Mouse (Mus musculus) midbrain, embryonic 11.5 days (tissue): ENCODE measurements around the gene Map3k15. TPM values are rescaled to one million over a fixed set of nuclear protein-coding genes. Genes with fewer than 3 reads are reported as not detected.

Source experiments
- ATAC-seq: fragments of 200-750 bp; cut with Nextera tagmentation; 2 replicates; pipeline ENCODE4 v1.8.0; 2017; ENCODE audit warnings: moderate TSS enrichment, moderate library complexity; ENCODE audit not compliant: low FRiP score
- DNase-seq: peaks from one replicate; pipeline ENCODE4 v3.0.0; 2015; ENCODE audit warnings: low spot score; ENCODE audit errors: missing footprints
- H3K27ac ChIP-seq: fragments of 300-500 bp; sonication (generic); 2 replicates; pipeline ENCODE4 v1.5.1; 2014; ENCODE audit warnings: low read depth, low read length
- H3K27me3 ChIP-seq: fragments of 300-500 bp; sonication (generic); 2 replicates; pipeline ENCODE4 v1.6.1; 2014; ENCODE audit warnings: mild to moderate bottlenecking, low read length, moderate library complexity, mixed read lengths; ENCODE audit not compliant: control insufficient read depth, insufficient read depth
- H3K36me3 ChIP-seq: fragments of 300-500 bp; sonication (generic); 2 replicates; pipeline ENCODE4 v1.6.1; 2014; ENCODE audit warnings: mild to moderate bottlenecking, low read length, moderate library complexity, mixed read lengths; ENCODE audit not compliant: control insufficient read depth, insufficient read depth
- H3K4me1 ChIP-seq: fragments of 300-500 bp; sonication (generic); 2 replicates; pipeline ENCODE4 v1.6.1; 2014; ENCODE audit warnings: low read length; ENCODE audit not compliant: control insufficient read depth, insufficient read depth
- H3K4me2 ChIP-seq: fragments of 300-500 bp; sonication (generic); 2 replicates; pipeline ENCODE4 v1.6.1; 2014; ENCODE audit warnings: mild to moderate bottlenecking, moderate library complexity
- H3K4me3 ChIP-seq: fragments of 300-500 bp; sonication (generic); 2 replicates; pipeline ENCODE4 v1.5.1; 2014; ENCODE audit warnings: low read depth, low read length
- H3K9ac ChIP-seq: fragments of 300-500 bp; sonication (generic); 2 replicates; pipeline ENCODE4 v1.6.1; 2014; ENCODE audit warnings: low read length
- H3K9me3 ChIP-seq: fragments of 300-500 bp; sonication (generic); 2 replicates; pipeline ENCODE4 v1.6.1; 2016; ENCODE audit warnings: low read length; ENCODE audit not compliant: control insufficient read depth
- WGBS: fragments of 180-500 bp; shearing (Covaris S2); extraction: QIAGEN DNeasy Blood & Tissue Kit; methylation state at CpG from one replicate; pipeline ENCODE4 v1.1.7; 2014; 5-methylcytosine and 5-hydroxymethylcytosine counted together
- polyA plus RNA-seq: library from polyadenylated mRNA; unstranded; fragments of >200 nt; fragmentation: Nextera tagmentation; extraction: Ambion mirVana; gene quantifications from 2 replicates; pipeline ENCODE4 v1.2.1, GENCODE M21; 2014

Gene Map3k15
- polyA plus RNA-seq, result 0.39 and 0.52 TPM in 2 replicates

GRCm38 (mm10) chrX:159988002-159988960, at the start of gene Map3k15:
Gene Map3k15, plus strand, starts transcription at chrX:159988433.
- Histone ChIP-seq H3K9ac (peak within 1 kb of the TSS; percentile 54), H3K27ac (no peak within 1 kb of the TSS), H3K4me3 (peak within 1 kb of the TSS; percentile 39), H3K36me3 (no peaks in the 10 kb centered on the region), H3K27me3 (peaks cover 6% of the 10 kb centered on the region; the same call in 1 of the 2 replicates), H3K4me1 (no peaks in the 10 kb centered on the region), H3K9me3 (no peaks in the 10 kb centered on the region), H3K4me2 (peak within 1 kb of the TSS; percentile 69)
- peak; percentile 90 for ATAC-seq
- WGBS, result 22% methylated on average over 71 of the region's 108 CpGs
- DNase-seq, result peak; percentile 95

DNA sequence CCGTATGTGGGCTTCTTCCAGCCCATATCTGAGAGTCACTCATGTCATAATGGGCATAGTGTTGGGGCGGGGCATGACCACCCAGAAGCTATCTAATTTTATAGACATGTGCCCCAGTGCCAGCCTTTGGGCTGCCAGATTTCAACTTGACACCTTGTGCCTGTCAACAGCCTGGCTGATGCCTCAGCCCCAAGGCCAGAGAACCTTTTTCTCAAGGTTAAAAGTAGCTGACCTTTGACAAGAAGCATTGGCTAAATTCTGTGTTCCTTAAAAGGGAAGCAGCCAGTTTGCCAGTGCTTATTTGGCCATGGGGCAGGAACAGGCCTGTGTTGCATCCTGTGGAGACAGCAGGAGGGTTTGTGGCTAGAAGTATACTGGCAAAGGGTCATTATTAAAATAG, 45.7 kb upstream of the Map3k15 start:
- no peaks in the 10 kb centered on the region for H3K4me1 ChIP-seq

GRCm38 (mm10) chrX:159943586-159943985, 44.6 kb upstream of the Map3k15 start:
- Histone ChIP-seq H3K9me3 (no peaks in the 10 kb centered on the region), H3K27me3 (no peaks in the 10 kb centered on the region; the same call in 1 of the 2 replicates), H3K9ac (no peak overlapping the region), H3K4me3 (no peak overlapping the region), H3K4me2 (no peak overlapping the region), H3K4me1 (no peaks in the 10 kb centered on the region), H3K36me3 (no peaks in the 10 kb centered on the region), H3K27ac (no peak overlapping the region)
- ATAC-seq (no peak), DNase-seq (no peak)
- WGBS, result 94% methylated on average over 1 of the region's 1 CpGs

More for the DNA sequence above, 45.7 kb upstream of the Map3k15 start:
- no peak overlapping the region for H3K4me2 ChIP-seq
- H3K9ac ChIP-seq, result no peak overlapping the region
- H3K4me3 ChIP-seq, result no peak overlapping the region
- H3K27me3 ChIP-seq, result no peaks in the 10 kb centered on the region; the same call in 1 of the 2 replicates
- ATAC-seq (no peak), DNase-seq (no peak)
- H3K9me3 ChIP-seq, result no peaks in the 10 kb centered on the region
- H3K36me3 ChIP-seq, result no peaks in the 10 kb centered on the region
- 79% methylated on average over 2 of the region's 2 CpGs for WGBS
- H3K27ac ChIP-seq, result no peak overlapping the region

GRCm38 (mm10) chrX:159953546-159954429, 34.4 kb upstream of the Map3k15 start:
- Histone ChIP-seq H3K9me3 (no peaks in the 10 kb centered on the region), H3K4me1 (no peaks in the 10 kb centered on the region), H3K4me3 (no peak overlapping the region), H3K9ac (no peak overlapping the region), H3K36me3 (no peaks in the 10 kb centered on the region), H3K4me2 (no peak overlapping the region), H3K27ac (no peak overlapping the region), H3K27me3 (peaks cover 10% of the 10 kb centered on the region)
- ATAC-seq (no peak), DNase-seq (no peak)
- WGBS, result 85% methylated on average over 7 of the region's 7 CpGs

DNA sequence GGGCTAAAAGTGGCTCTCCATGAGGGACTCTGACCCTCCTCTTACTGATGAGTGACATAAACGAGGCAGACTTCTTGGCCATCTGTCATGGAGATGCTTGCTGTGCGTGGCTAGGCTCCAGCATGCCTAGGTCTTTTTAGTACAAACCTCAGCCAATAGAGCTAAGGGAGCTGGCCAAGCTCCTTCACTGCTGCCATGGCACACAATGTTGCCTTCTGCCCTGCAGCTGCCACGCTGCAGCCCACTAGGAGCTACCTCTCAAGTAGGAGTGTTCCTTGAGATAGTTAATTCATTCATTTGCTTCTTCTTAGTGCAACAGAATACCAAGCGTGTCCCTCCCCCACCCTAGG, 33.8 kb upstream of the Map3k15 start:
- no peaks in the 10 kb centered on the region for H3K4me1 ChIP-seq
- no peaks in the 10 kb centered on the region for H3K36me3 ChIP-seq
- no peaks in the 10 kb centered on the region for H3K9me3 ChIP-seq
- no peak for ATAC-seq
- no peak overlapping the region for H3K4me2 ChIP-seq
- no peak overlapping the region for H3K9ac ChIP-seq
- no peak overlapping the region for H3K4me3 ChIP-seq
- peaks cover 10% of the 10 kb centered on the region for H3K27me3 ChIP-seq
- DNase-seq, result no peak
- H3K27ac ChIP-seq, result no peak overlapping the region
- WGBS, result 72% methylated on average over 4 of the region's 4 CpGs

- Histone ChIP-seq H3K4me1 (no peaks in the 10 kb centered on the region), H3K27ac (no peak overlapping the region), H3K4me3 (no peak overlapping the region), H3K4me2 (no peak overlapping the region), H3K9ac (no peak overlapping the region), H3K36me3 (no peaks in the 10 kb centered on the region), H3K27me3 (peaks cover 10% of the 10 kb centered on the region), H3K9me3 (no peaks in the 10 kb centered on the region)
- no peak for DNase-seq
- 92% methylated on average over 6 of the region's 6 CpGs for WGBS
- ATAC-seq, result no peak
Measured at GRCm38 (mm10) chrX:159955433-159955832, 32.8 kb upstream of the Map3k15 start.

DNA sequence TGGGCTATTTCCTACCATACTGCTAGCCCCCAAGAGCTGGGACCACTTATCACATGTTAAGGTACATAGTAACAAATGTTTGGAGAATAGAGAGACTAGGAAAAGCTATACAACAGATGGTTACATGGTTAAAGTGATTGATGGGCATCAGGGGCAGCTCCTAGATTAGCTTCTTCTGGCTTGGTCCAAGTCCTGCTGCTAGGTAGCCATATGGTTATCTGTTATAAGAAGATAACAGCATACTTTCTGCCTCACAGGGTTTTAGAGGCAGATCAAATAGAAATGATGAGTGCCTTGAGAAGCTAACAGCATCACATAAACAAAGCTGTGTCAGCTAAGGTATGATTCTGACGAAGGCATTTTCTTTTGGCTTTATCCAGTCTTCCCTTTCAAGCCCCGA, 26.8 kb upstream of the Map3k15 start:
- DNase-seq, result no peak
- Histone ChIP-seq H3K9ac (no peak overlapping the region), H3K4me3 (no peak overlapping the region), H3K36me3 (no peaks in the 10 kb centered on the region), H3K27me3 (peaks cover 2% of the 10 kb centered on the region; the same call in 1 of the 2 replicates), H3K4me1 (no peaks in the 10 kb centered on the region), H3K4me2 (no peak overlapping the region), H3K27ac (no peak overlapping the region), H3K9me3 (no peaks in the 10 kb centered on the region)
- ATAC-seq, result no peak
- 93% methylated on average over 2 of the region's 2 CpGs for WGBS

GRCm38 (mm10) chrX:159963273-159963672, 25.0 kb upstream of the Map3k15 start:
- no peak overlapping the region for H3K9ac ChIP-seq
- H3K27ac ChIP-seq, result no peak overlapping the region
- ATAC-seq (0 out of 2 replicates have a peak, but pooled peaks have one; percentile 44), DNase-seq (peak; percentile 95)
- WGBS, result 29% methylated on average over 4 of the region's 4 CpGs
- peaks cover 4% of the 10 kb centered on the region; the same call in 1 of the 2 replicates for H3K27me3 ChIP-seq
- no peaks in the 10 kb centered on the region for H3K4me1 ChIP-seq
- no peaks in the 10 kb centered on the region for H3K9me3 ChIP-seq
- H3K4me2 ChIP-seq, result no peak overlapping the region
- no peak overlapping the region for H3K4me3 ChIP-seq
- no peaks in the 10 kb centered on the region for H3K36me3 ChIP-seq
